Mouse (Mus musculus): ENCODE measurements around the gene Clasp1.

The Clasp1 gene

GRCm38 (mm10) chr1:118447131-118447530 lies 58.3 kb downstream of the Clasp1 start:
- no peak for DNase-seq (ENCODE audit: extremely low read depth, low read depth, low spot score)

- DNase-seq (ENCODE audit: extremely low read depth, low read depth, low spot score) = no peak
Measured at GRCm38 (mm10) chr1:118448214-118448613, 59.4 kb downstream of the Clasp1 start.

- no peak for DNase-seq (ENCODE audit: extremely low read depth, low read depth, low spot score)
Measured at GRCm38 (mm10) chr1:118450891-118451450, 62.1 kb downstream of the Clasp1 start.

- no peak for DNase-seq (ENCODE audit: extremely low read depth, low read depth, low spot score)
Measured at GRCm38 (mm10) chr1:118453577-118453976, 64.7 kb downstream of the Clasp1 start.

- DNase-seq (ENCODE audit: extremely low read depth, low read depth, low spot score) = no peak
Measured at GRCm38 (mm10) chr1:118454817-118455216, 66.0 kb downstream of the Clasp1 start.

- no peak for DNase-seq (ENCODE audit: extremely low read depth, low read depth, low spot score)
Measured at GRCm38 (mm10) chr1:118457256-118457882, 68.5 kb downstream of the Clasp1 start.

- DNase-seq (ENCODE audit: extremely low read depth, low read depth, low spot score) = no peak
Measured at GRCm38 (mm10) chr1:118457883-118458259, 69.0 kb downstream of the Clasp1 start.

- DNase-seq (ENCODE audit: extremely low read depth, low read depth, low spot score) = no peak
Measured at GRCm38 (mm10) chr1:118458279-118458678, 69.4 kb downstream of the Clasp1 start.

- DNase-seq (ENCODE audit: extremely low read depth, low read depth, low spot score) = peak; percentile 74
Measured at GRCm38 (mm10) chr1:118458963-118459920, 70.4 kb downstream of the Clasp1 start.

GRCm38 (mm10) chr1:118460716-118461115 lies 71.9 kb downstream of the Clasp1 start:
- no peak for DNase-seq (ENCODE audit: extremely low read depth, low read depth, low spot score)

GRCm38 (mm10) chr1:118466041-118466440 lies 77.2 kb downstream of the Clasp1 start:
- DNase-seq (ENCODE audit: extremely low read depth, low read depth, low spot score) = no peak

- DNase-seq (ENCODE audit: extremely low read depth, low read depth, low spot score) = no peak
Measured at GRCm38 (mm10) chr1:118472386-118472785, 83.5 kb downstream of the Clasp1 start.

- no peak for DNase-seq (ENCODE audit: extremely low read depth, low read depth, low spot score)
Measured at GRCm38 (mm10) chr1:118476919-118477318, 88.1 kb downstream of the Clasp1 start.

GRCm38 (mm10) chr1:118479246-118479645 lies 90.4 kb downstream of the Clasp1 start:
- DNase-seq (ENCODE audit: extremely low read depth, low read depth, low spot score) = no peak

- no peak for DNase-seq (ENCODE audit: extremely low read depth, low read depth, low spot score)
Measured at GRCm38 (mm10) chr1:118480484-118481364, 91.9 kb downstream of the Clasp1 start.

- no peak for DNase-seq (ENCODE audit: extremely low read depth, low read depth, low spot score)
Measured at GRCm38 (mm10) chr1:118481365-118481702, 92.5 kb downstream of the Clasp1 start.

GRCm38 (mm10) chr1:118481703-118482102 lies 92.8 kb downstream of the Clasp1 start:
- no peak for DNase-seq (ENCODE audit: extremely low read depth, low read depth, low spot score)

- DNase-seq (ENCODE audit: extremely low read depth, low read depth, low spot score) = no peak
Measured at GRCm38 (mm10) chr1:118482285-118483019, 93.6 kb downstream of the Clasp1 start.

GRCm38 (mm10) chr1:118483504-118484096 lies 94.7 kb downstream of the Clasp1 start:
- no peak for DNase-seq (ENCODE audit: extremely low read depth, low read depth, low spot score)

- DNase-seq (ENCODE audit: extremely low read depth, low read depth, low spot score) = no peak
Measured at GRCm38 (mm10) chr1:118485572-118485971, 96.7 kb downstream of the Clasp1 start.

Measured in fat pad, adult 2 months (tissue).